Mouse (Mus musculus) A20 (cell line): ENCODE data around the gene Atic.

ENCODE experiments used
- DNase-seq: peaks from one replicate; pipeline ENCODE4 v3.0.0-alpha.2; 2011; ENCODE audit warnings: low read depth, low spot score

Atic gene

DNA sequence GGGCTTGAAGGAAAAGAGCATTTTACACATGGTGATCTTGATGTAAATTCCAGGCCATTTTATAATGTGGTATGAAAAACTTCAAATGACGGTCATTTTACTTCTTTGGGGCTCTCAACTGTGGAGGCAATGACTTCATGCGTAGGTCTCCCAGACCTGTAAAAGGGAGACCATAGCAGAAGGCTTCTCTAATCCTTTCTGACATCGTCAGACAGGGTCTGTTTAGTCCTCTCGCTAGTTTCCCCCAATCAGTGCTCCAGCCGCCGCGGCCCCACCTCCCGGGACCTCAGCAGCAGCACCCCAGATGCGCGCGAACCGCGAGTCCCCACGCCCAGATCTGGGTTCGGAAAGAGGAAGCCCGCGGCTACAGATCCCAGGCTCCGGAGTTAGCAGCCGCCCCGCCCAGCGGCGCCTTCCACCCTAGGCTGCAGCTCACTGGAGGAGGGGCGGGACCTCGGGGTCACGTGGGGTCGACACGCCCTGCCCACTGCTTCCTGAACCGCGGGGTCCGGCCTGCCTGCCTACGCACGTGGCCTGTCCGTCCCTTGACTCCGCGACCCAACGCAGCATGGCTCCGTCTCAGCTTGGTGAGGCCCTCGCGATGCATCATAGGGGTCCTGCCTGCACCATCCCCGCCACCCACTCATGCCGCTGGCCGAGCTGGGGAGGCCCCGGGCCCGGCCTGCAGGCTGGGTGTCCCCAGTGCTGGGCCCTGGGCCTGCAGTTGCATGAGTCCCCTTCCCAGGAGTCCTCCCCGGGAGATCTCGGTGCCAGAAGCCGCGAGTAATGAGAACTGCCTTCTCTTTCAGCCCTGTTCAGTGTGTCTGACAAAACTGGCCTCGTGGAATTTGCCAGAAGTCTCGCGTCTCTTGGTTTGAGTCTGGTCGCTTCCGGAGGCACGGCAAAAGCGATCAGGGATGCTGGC is at the start of gene Atic:
Atic (plus strand) TSS at position 463 of the 925 bp plus-strand sequence.
- peak; percentile 98 for DNase-seq

- no peak for DNase-seq
Measured at GRCm38 (mm10) chr1:71507251-71507650, 49.7 kb upstream of the Atic start.

DNA sequence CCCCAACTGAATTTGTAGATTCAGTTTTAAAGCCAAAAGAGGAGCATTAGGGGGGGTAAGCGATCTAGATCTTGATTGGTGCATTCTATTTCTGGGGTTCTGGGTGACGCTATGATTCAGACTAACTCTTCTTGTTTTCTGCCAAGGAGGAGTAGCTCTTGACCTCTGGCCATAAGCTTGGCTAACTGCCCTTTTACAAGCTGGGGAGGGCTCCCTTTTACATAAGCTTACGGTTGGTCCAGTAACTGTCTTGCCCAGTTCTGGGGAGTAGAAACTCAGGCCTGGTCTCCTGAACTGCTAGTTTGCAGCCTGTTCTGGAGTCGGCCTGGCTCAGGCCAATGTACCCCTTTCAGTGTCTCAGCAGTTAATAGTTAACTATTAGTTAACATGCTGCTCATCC is 41.9 kb upstream of the Atic start:
- no peak for DNase-seq

- no peak for DNase-seq
Measured at GRCm38 (mm10) chr1:71528808-71529648, 27.9 kb upstream of the Atic start.

GRCm38 (mm10) chr1:71530779-71531178 is 26.2 kb upstream of the Atic start:
- DNase-seq = peak; percentile 17

GRCm38 (mm10) chr1:71531653-71532052 is 25.3 kb upstream of the Atic start:
- DNase-seq = peak; percentile 73

DNA sequence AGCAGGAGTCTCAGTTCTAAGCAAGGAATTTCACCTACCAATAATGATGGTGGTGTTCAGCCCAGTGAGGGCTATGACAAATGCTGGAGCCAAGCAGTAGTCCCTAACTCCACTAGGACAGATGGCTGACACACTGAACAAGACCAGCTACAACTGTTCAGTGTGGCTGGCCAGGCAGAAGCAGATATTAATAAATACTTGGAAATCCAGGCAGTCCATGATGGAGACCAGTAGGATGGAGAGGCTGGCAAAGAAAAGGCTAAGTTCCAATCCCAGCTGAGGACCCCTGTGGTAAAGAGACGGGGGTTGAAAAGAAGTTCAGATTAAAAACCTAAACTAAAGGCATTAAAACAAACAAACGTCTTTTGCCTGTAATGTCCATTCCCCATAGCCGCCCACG is 17.3 kb upstream of the Atic start:
- no peak for DNase-seq

DNA sequence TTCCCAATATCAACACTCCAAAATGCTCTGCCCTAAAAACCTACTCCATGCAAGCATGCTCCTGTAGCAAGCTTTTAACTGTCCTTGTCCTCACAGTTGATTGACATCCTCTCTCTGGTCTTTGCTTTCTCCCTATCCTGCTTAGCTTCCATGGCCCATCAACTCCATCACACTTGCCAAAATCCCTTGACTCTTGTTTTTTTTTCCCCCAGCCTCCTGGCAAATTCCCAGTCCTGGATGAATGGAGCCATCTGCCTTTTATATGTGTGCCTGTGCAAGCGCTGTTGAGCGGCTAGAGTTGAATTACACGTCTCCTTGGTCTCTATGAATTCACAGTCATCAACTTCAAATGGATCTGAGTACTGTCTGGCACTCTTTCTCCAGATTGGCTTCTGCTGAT is 16.5 kb upstream of the Atic start:
- no peak for DNase-seq

DNA sequence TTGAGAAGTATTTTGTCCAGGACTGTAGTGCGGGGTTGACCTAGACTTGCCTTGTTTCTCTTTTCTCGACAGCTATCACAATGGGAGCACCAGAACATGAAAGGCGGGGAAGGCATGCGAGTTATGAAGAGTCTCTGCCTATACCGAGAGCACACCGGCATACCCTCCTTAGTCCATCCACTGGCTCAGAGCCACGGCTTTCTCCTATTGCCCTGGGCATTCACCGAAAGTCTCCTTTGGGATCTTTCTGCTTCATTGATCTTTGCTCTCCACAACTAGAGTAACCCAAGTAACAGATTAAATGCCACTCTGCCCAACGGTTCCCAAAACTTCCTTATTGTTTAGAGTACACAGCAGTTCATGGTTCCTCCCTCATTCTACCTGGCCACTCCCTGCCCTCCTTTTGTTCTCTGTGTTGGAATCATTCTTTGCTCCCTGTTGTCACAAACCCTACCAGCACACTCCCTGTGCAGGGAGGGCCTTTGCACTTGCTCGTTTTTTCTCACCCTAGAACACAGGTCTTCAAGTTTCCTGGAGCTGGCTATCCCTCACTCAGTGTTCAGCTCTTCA is 6.2 kb upstream of the Atic start:
- no peak for DNase-seq

GRCm38 (mm10) chr1:71560626-71561025 is 3.7 kb downstream of the Atic start:
- DNase-seq = no peak

GRCm38 (mm10) chr1:71564291-71564690 is 7.3 kb downstream of the Atic start:
- no peak for DNase-seq

GRCm38 (mm10) chr1:71567884-71568605 is 11.1 kb downstream of the Atic start:
- no peak for DNase-seq

DNA sequence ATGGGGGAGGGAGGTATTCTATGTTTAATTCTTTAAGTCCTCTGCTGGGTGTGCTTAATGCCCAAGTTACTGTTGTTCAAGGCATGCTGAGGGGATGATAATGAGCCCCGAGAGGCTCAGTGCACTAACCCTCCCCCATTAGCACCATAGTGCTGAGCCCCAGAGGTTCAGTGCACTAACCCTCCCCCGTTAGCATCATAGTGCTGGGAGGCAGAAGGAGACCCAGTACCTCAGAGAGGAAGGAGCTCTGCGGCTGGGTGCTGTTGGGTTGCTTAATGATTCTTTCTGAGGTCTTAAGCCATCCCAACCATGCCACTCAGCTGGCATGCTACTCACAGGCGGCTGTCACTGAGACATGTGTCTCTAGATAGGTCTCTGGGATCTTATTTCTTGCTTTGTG is 13.2 kb downstream of the Atic start:
- no peak for DNase-seq

DNA sequence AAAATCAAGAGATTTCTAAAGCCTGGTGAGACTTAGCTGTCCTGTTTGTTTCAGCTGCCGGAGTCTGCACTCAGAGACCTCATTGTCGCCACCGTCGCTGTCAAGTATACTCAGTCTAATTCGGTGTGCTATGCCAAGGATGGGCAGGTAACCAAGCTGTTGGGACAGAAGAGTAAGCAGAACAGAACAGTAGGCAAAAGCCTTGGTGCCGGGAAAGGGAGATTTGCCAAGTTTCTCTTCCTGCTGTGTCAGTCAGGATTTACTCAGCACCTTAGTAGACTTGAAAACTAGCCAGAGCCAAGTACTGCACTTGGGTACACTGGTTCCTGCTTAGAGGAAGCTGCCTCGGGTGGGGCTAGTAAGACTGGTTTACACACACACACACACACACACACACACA is 19.0 kb downstream of the Atic start:
- no peak for DNase-seq

DNA sequence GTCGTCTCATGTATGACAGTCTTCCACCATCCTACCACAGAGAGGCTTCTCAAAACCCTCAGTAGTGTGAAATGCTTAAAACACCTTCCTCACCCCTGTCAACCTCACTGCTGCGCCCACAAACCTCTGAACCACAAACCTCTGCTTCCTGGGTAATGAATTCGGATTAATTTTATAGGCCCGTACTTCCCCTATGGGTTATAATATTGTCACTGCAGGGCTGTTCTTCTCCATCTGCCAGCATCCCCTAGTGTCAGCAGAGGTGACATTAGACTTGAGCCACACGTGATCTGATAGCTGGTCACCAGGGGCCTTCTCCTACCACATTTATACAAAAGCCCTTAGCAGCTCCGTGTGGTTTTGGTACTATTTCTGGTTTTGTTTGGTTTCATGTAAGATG is 19.9 kb downstream of the Atic start:
- DNase-seq = no peak

DNA sequence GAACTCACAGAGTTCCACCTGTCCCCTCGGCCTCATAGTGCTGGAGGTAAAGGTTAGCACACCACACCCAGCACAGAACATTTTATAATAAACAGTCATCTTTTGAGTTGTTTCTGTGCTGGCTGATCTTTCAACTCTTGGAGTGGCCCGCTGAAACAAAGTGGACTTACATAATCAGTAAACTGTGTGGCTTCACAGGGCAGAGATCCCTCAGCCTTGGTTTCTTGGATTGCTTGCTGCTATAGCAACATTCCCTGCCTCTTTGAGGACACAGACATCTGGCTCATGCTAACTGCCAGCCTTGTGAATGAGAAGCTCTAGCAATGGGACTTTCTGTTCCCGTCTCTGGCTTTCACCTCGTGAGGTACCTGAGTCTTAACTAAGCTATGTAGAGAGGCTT is 22.6 kb downstream of the Atic start:
- no peak for DNase-seq

- DNase-seq = no peak
Measured at GRCm38 (mm10) chr1:71580408-71580807, 23.5 kb downstream of the Atic start.

GRCm38 (mm10) chr1:71583302-71583701 is 26.4 kb downstream of the Atic start:
- no peak for DNase-seq

- DNase-seq = no peak
Measured at GRCm38 (mm10) chr1:71583900-71584299, 26.9 kb downstream of the Atic start.

DNA sequence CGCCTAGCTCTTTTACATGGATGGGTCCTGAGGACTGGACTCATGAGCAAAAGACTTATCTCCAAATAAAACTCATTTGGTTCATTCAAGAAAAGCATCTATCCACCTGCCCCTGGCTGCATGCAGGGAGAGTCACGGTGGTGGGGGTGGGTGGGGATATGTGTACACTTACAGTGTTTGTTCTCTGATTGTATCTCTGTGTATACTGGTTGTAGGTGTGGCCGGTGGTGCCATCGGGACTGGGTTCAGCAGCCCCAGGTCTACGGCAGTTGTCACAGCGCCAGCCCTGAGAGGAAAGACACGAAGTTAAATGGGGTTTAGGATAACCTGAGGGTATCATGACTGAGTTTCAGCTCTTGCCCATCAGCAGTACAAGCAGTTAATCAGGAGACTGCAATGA is 29.7 kb downstream of the Atic start:
- DNase-seq = no peak

GRCm38 (mm10) chr1:71590038-71590437 is 33.1 kb downstream of the Atic start:
- no peak for DNase-seq

- no peak for DNase-seq
Measured at GRCm38 (mm10) chr1:71593184-71593583, 36.2 kb downstream of the Atic start.
